Mouse (Mus musculus) stomach, embryonic 15.5 days (tissue): Measurements from ENCODE around the gene Kansl1l. TPM values are rescaled to one million over a fixed set of nuclear protein-coding genes. Genes with fewer than 3 reads are reported as not detected.

Experiments
- ATAC-seq: fragments of 200-750 bp; cut with Nextera tagmentation; 2 replicates; pipeline ENCODE4 v1.8.0; 2017; ENCODE audit warnings: low read depth, moderate number of reproducible peaks, moderate TSS enrichment; ENCODE audit not compliant: insufficient read depth, low FRiP score
- H3K27ac ChIP-seq: fragments of 300-500 bp; sonication (generic); 2 replicates; pipeline ENCODE4 v1.5.1; 2015; ENCODE audit warnings: mild to moderate bottlenecking, inconsistent platforms
- H3K27me3 ChIP-seq: fragments of 300-500 bp; sonication (generic); replicated peaks from 2 replicates; pipeline ENCODE4 v1.6.1; 2015; ENCODE audit warnings: inconsistent platforms
- H3K36me3 ChIP-seq: fragments of 300-500 bp; sonication (generic); 2 replicates; pipeline ENCODE4 v1.6.1; 2015; ENCODE audit warnings: inconsistent platforms
- H3K4me1 ChIP-seq: fragments of 300-500 bp; sonication (generic); 2 replicates; pipeline ENCODE4 v1.6.1; 2015; ENCODE audit warnings: inconsistent platforms
- H3K4me2 ChIP-seq: fragments of 300-500 bp; sonication (generic); 2 replicates; pipeline ENCODE4 v1.6.1; 2015; ENCODE audit warnings: mild to moderate bottlenecking, inconsistent platforms
- H3K4me3 ChIP-seq: fragments of 300-500 bp; sonication (generic); replicated peaks from 2 replicates; pipeline ENCODE4 v1.5.1; 2015; ENCODE audit warnings: inconsistent platforms
- H3K9ac ChIP-seq: fragments of 300-500 bp; sonication (generic); 2 replicates; pipeline ENCODE4 v1.6.1; 2015; ENCODE audit warnings: inconsistent platforms
- H3K9me3 ChIP-seq: fragments of 300-500 bp; sonication (generic); 2 replicates; pipeline ENCODE4 v1.6.1; 2016; ENCODE audit warnings: inconsistent platforms
- WGBS: fragments of 180-500 bp; shearing (Covaris S2); methylation state at CpG from one replicate; pipeline ENCODE4 v1.1.7; 2015; 5-methylcytosine and 5-hydroxymethylcytosine counted together
- polyA plus RNA-seq: library from polyadenylated mRNA; unstranded; fragments of >200 nt; fragmentation: Nextera tagmentation; extraction: Ambion mirVana; gene quantifications from 2 replicates; pipeline ENCODE4 v1.2.1, GENCODE M21; 2015

Gene Kansl1l
- polyA plus RNA-seq, 1 experiment from 2014 or later: 14.3 TPM

- Histone ChIP-seq H3K9me3 (no peaks in the 10 kb centered on the region), H3K9ac (no peak overlapping the region), H3K36me3 (peaks cover 26% of the 10 kb centered on the region), H3K27ac (no peak overlapping the region), H3K27me3 (no peaks in the 10 kb centered on the region), H3K4me2 (no peak overlapping the region), H3K4me1 (peaks cover 5% of the 10 kb centered on the region; the same call in 1 of the 2 replicates), H3K4me3 (no peak overlapping the region)
- WGBS: 37% methylated on average over 1 of the region's 1 CpGs
- no peak for ATAC-seq
Measured at GRCm38 (mm10) chr1:66839135-66839534, 21.8 kb upstream of the Kansl1l start.

GRCm38 (mm10) chr1:66838184-66839042, 21.1 kb upstream of the Kansl1l start:
- no peaks in the 10 kb centered on the region for H3K9me3 ChIP-seq
- no peak overlapping the region for H3K27ac ChIP-seq
- 45% methylated on average over 16 of the region's 16 CpGs for WGBS
- peaks cover 26% of the 10 kb centered on the region for H3K36me3 ChIP-seq
- H3K4me2 ChIP-seq: peak overlapping the region; percentile 35; the same call in 1 of the 2 replicates
- H3K4me1 ChIP-seq: peaks cover 6% of the 10 kb centered on the region; the same call in 1 of the 2 replicates
- H3K27me3 ChIP-seq: no peaks in the 10 kb centered on the region
- H3K9ac ChIP-seq: no peak overlapping the region
- peak overlapping the region; percentile 18 for H3K4me3 ChIP-seq
- ATAC-seq: no peak

GRCm38 (mm10) chr1:66837207-66837606, 19.8 kb upstream of the Kansl1l start:
- no peaks in the 10 kb centered on the region for H3K9me3 ChIP-seq
- H3K27me3 ChIP-seq: no peaks in the 10 kb centered on the region
- peaks cover 21% of the 10 kb centered on the region for H3K36me3 ChIP-seq
- H3K4me1 ChIP-seq: peaks cover 8% of the 10 kb centered on the region; the same call in 1 of the 2 replicates
- H3K4me3 ChIP-seq: no peak overlapping the region
- 80% methylated on average over 3 of the region's 3 CpGs for WGBS
- H3K27ac ChIP-seq: no peak overlapping the region
- H3K9ac ChIP-seq: no peak overlapping the region
- ATAC-seq: no peak
- no peak overlapping the region for H3K4me2 ChIP-seq

GRCm38 (mm10) chr1:66832636-66833165, 15.3 kb upstream of the Kansl1l start:
- Histone ChIP-seq H3K9me3 (no peaks in the 10 kb centered on the region), H3K27ac (0 out of 2 replicates have a peak overlapping the region, but pooled peaks have one; percentile 5), H3K4me3 (no peak overlapping the region), H3K4me2 (no peak overlapping the region), H3K4me1 (peaks cover 3% of the 10 kb centered on the region; the same call in 1 of the 2 replicates), H3K36me3 (peaks cover 10% of the 10 kb centered on the region; the same call in 1 of the 2 replicates), H3K27me3 (no peaks in the 10 kb centered on the region), H3K9ac (no peak overlapping the region)
- WGBS: 68% methylated on average over 7 of the region's 7 CpGs
- no peak for ATAC-seq

GRCm38 (mm10) chr1:66831824-66832600, 14.7 kb upstream of the Kansl1l start:
- H3K4me1 ChIP-seq: peaks cover 3% of the 10 kb centered on the region; the same call in 1 of the 2 replicates
- H3K4me3 ChIP-seq: no peak overlapping the region
- no peaks in the 10 kb centered on the region for H3K9me3 ChIP-seq
- no peaks in the 10 kb centered on the region for H3K27me3 ChIP-seq
- no peak overlapping the region for H3K4me2 ChIP-seq
- peaks cover 10% of the 10 kb centered on the region; the same call in 1 of the 2 replicates for H3K36me3 ChIP-seq
- no peak for ATAC-seq
- 0 out of 2 replicates have a peak overlapping the region, but pooled peaks have one; percentile 5 for H3K27ac ChIP-seq
- H3K9ac ChIP-seq: no peak overlapping the region
- WGBS: 66% methylated on average over 9 of the region's 9 CpGs

GRCm38 (mm10) chr1:66829400-66830080, 12.2 kb upstream of the Kansl1l start:
- Histone ChIP-seq H3K4me1 (peaks cover 3% of the 10 kb centered on the region; the same call in 1 of the 2 replicates), H3K4me2 (no peak overlapping the region), H3K4me3 (no peak overlapping the region), H3K9ac (no peak overlapping the region), H3K27me3 (no peaks in the 10 kb centered on the region), H3K36me3 (no peaks in the 10 kb centered on the region), H3K9me3 (no peaks in the 10 kb centered on the region), H3K27ac (no peak overlapping the region)
- no peak for ATAC-seq
- WGBS: 71% methylated on average over 9 of the region's 9 CpGs

GRCm38 (mm10) chr1:66821966-66822365, 4.6 kb upstream of the Kansl1l start:
- Histone ChIP-seq H3K4me2 (no peak overlapping the region), H3K36me3 (no peaks in the 10 kb centered on the region), H3K4me1 (no peaks in the 10 kb centered on the region), H3K9me3 (no peaks in the 10 kb centered on the region), H3K27ac (no peak overlapping the region), H3K4me3 (no peak overlapping the region), H3K27me3 (no peaks in the 10 kb centered on the region), H3K9ac (no peak overlapping the region)
- no peak for ATAC-seq
- 73% methylated on average over 9 of the region's 9 CpGs for WGBS

- no peak overlapping the region for H3K9ac ChIP-seq
- H3K4me2 ChIP-seq: no peak overlapping the region
- no peak overlapping the region for H3K4me3 ChIP-seq
- H3K9me3 ChIP-seq: no peaks in the 10 kb centered on the region
- H3K4me1 ChIP-seq: no peaks in the 10 kb centered on the region
- H3K27ac ChIP-seq: no peak overlapping the region
- H3K36me3 ChIP-seq: no peaks in the 10 kb centered on the region
- 13% methylated on average over 7 of the region's 7 CpGs for WGBS
- H3K27me3 ChIP-seq: no peaks in the 10 kb centered on the region
- ATAC-seq: no peak
Measured at GRCm38 (mm10) chr1:66820241-66820640, 2.9 kb upstream of the Kansl1l start.

GRCm38 (mm10) chr1:66817865-66818315, 528 bp upstream of the Kansl1l start:
- Histone ChIP-seq H3K4me1 (no peaks in the 10 kb centered on the region), H3K36me3 (no peaks in the 10 kb centered on the region), H3K9ac (peak overlapping the region; percentile 73; the same call in 1 of the 2 replicates), H3K9me3 (no peaks in the 10 kb centered on the region), H3K27ac (peak overlapping the region; percentile 81), H3K4me2 (peak overlapping the region; percentile 92), H3K27me3 (no peaks in the 10 kb centered on the region), H3K4me3 (peak overlapping the region; percentile 65)
- under 1% methylated on average over 20 of the region's 20 CpGs for WGBS
- peak; percentile 27; the same call in 1 of the 2 replicates for ATAC-seq

GRCm38 (mm10) chr1:66816837-66817452, 417 bp downstream of the Kansl1l start:
- peak overlapping the region; percentile 65 for H3K4me3 ChIP-seq
- H3K9me3 ChIP-seq: no peaks in the 10 kb centered on the region
- peak overlapping the region; percentile 77 for H3K9ac ChIP-seq
- H3K36me3 ChIP-seq: no peaks in the 10 kb centered on the region
- peak overlapping the region; percentile 49 for H3K4me2 ChIP-seq
- no peaks in the 10 kb centered on the region for H3K27me3 ChIP-seq
- H3K4me1 ChIP-seq: no peaks in the 10 kb centered on the region
- H3K27ac ChIP-seq: peak overlapping the region; percentile 98
- ATAC-seq: peak; percentile 83
- WGBS: under 1% methylated on average over 39 of the region's 63 CpGs
